Comparison of ENCODE assay signal across 19 mouse cellular contexts in genomic region chr7:75063816-75064215, GRCm38 (mm10).
DNase-seq lines count a peak whose midpoint lies in the region.
"Had no signal": no experiment of that assay in that cellular context is flagged by ENCODE, and none has a peak within 500 bp of the region (broad histone marks: within the 10 kb centered on the region; RNA-seq: fewer than 3 reads in every experiment).

No protein-coding gene starts in this region.

- peak; percentile 32 for DNase-seq in layer of hippocampus, adult 11-12 months (ENCODE audit: low spot score)
- no peak for DNase-seq in layer of hippocampus, postnatal 36 days
- DNase-seq in layer of hippocampus, adult 9-11 months = peak; percentile 67
- no peak for DNase-seq in layer of hippocampus, adult 9-10 months (ENCODE audit: low spot score)
- peak; percentile 18 for DNase-seq in right cerebral cortex, adult 18-20 months
- DNase-seq in right cerebral cortex, postnatal 10 days (ENCODE audit: low spot score in 2 of 2) = no peak
- peak; percentile 62 for DNase-seq in telencephalon, adult 2 months (ENCODE audit: low read depth, low spot score)
- DNase-seq in natural killer cell, adult 2 months (ENCODE audit: low spot score in 2 of 2) = no peak
- DNase-seq: adrenal gland, postnatal 10 days; adrenal gland, postnatal 36 days; cerebellum, adult 11 months; cerebellum, adult 8-10 months; cerebellum, postnatal 14 days; forebrain, postnatal 0 days; gastrocnemius, postnatal 10 days; gastrocnemius, postnatal 36 days; heart, adult 2 months; heart, postnatal 14 days; heart, postnatal 4 days had no signal

Comparison
In these comparisons a context has a peak if more than half of its experiments do, and no peak if none do; other contexts are left out.
1. DNase-seq: peak in layer of hippocampus, adult 11-12 months (single experiment), layer of hippocampus, adult 9-11 months (single experiment), right cerebral cortex, adult 18-20 months (single experiment) and telencephalon, adult 2 months (single experiment); none in layer of hippocampus, postnatal 36 days (0 of 2), layer of hippocampus, adult 9-10 months (single experiment), right cerebral cortex, postnatal 10 days (0 of 2) and natural killer cell, adult 2 months (0 of 2).